Mouse (Mus musculus) erythroblast, embryonic 14.5 days (primary cell): Measurements from ENCODE around the gene Ptger4. TPM values are rescaled to one million over a fixed set of nuclear protein-coding genes. Genes with fewer than 3 reads are reported as not detected.

Experiments used
- H3K27me3 ChIP-seq: 2 replicates; pipeline ENCODE4 v1.6.1; 2012; ENCODE audit warnings: inconsistent platforms; ENCODE audit not compliant: control insufficient read depth
- H3K36me3 ChIP-seq: 2 replicates; pipeline ENCODE4 v1.6.1; 2012; ENCODE audit warnings: mild to moderate bottlenecking, inconsistent platforms; ENCODE audit not compliant: control insufficient read depth
- H3K4me1 ChIP-seq: 2 replicates; pipeline ENCODE4 v1.6.1; 2012; ENCODE audit warnings: inconsistent platforms; ENCODE audit not compliant: control insufficient read depth
- H3K4me3 ChIP-seq: replicated peaks from 2 replicates; pipeline ENCODE3; 2012; ENCODE audit warnings: moderate library complexity, mild to moderate bottlenecking, inconsistent platforms
- H3K9me3 ChIP-seq: 2 replicates; pipeline ENCODE4 v1.6.1; 2012; ENCODE audit warnings: low read length, inconsistent platforms, mixed read lengths; ENCODE audit not compliant: control insufficient read depth
- GATA1 ChIP-seq: IDR thresholded peaks from 2 replicates; pipeline ENCODE4 v1.6.1; 2012; ENCODE audit warnings: low read length, inconsistent platforms, mixed read lengths
- TAL1 ChIP-seq: IDR thresholded peaks from 3 replicates; pipeline ENCODE4 v1.6.1; 2012; ENCODE audit warnings: low read length, inconsistent platforms, mixed read lengths
- polyA plus RNA-seq: library from polyadenylated mRNA; stranded (reverse); fragments of >175 nt; gene quantifications from 2 replicates; pipeline ENCODE4 v1.2.3, GENCODE M21; 2012

Gene Ptger4
- polyA plus RNA-seq, 1 experiment = 0.08 TPM

DNA sequence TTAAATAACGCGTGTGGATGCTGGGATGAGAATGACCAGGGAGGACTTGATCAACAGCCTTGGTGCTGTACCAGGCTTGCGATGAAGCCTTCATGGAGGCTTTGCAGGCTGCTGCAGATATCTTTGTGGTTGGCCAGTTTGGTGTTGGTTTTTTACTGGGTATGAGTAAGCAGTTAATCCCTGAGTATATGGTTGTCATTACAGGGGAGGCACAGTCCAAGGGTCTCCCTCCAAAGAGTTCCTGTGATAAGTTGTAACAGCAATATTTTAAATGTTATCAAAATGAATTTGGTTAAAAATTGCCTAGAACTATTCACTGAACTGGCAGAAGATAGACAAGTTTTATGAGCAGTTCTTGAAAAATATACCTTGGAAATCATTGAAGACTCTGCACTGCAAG lies 34.9 kb downstream of the Ptger4 start:
- no peaks in the 10 kb centered on the region for H3K9me3 ChIP-seq
- H3K4me1 ChIP-seq = no peaks in the 10 kb centered on the region; the same call in 1 of the 2 replicates
- H3K4me3 ChIP-seq = no peak overlapping the region
- H3K27me3 ChIP-seq = no peaks in the 10 kb centered on the region
- H3K36me3 ChIP-seq = peaks cover 15% of the 10 kb centered on the region
- TF ChIP-seq GATA1 = no peak
- no peak for TF ChIP-seq TAL1

DNA sequence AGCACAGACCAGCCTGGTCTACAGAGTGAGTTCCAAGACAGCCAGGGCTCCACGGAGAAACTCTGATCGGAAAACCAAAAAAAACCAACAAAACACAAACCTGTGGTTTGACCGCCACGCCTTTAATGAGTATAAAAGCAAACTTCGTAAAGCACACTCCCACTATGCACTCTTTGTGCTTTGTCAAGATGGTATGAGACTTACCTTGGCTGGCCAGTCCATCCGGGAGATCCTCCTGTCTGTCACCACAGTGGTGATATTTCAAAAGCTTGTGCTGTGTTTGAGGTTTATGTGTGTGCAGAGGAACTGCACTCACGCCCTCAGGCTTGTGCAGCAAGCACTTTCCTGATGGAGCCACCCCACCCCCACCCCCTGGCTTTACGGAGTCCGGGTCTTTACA lies 38.8 kb downstream of the Ptger4 start:
- Histone ChIP-seq H3K36me3 (peaks cover 4% of the 10 kb centered on the region), H3K27me3 (no peaks in the 10 kb centered on the region), H3K9me3 (no peaks in the 10 kb centered on the region), H3K4me1 (no peaks in the 10 kb centered on the region; the same call in 1 of the 2 replicates), H3K4me3 (no peak overlapping the region)
- no peak for TF ChIP-seq GATA1
- TF ChIP-seq TAL1 = no peak

DNA sequence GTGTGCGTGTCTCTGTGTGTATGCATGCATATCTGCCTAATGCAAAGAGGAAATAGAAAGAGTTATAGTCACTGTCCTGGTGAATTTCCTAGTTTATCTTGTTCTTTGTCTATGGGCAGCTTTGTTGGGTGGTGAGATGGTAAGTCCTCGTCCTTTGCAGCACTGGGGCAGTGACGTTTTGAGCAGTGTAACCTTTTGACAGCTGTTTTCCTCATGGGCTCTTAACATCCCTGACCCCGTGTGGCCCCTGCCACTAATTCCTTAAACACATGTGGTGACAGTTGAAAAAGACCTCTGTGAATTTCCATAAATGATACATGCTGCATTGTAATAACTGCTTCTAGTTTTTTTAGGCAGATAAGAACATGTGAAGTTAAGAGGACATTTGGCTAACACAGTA lies 47.3 kb downstream of the Ptger4 start:
- H3K9me3 ChIP-seq = no peaks in the 10 kb centered on the region
- H3K4me1 ChIP-seq = peaks cover 19% of the 10 kb centered on the region
- no peak overlapping the region for H3K4me3 ChIP-seq
- no peaks in the 10 kb centered on the region for H3K27me3 ChIP-seq
- no peak for TF ChIP-seq GATA1
- no peak for TF ChIP-seq TAL1
- H3K36me3 ChIP-seq = peaks cover 21% of the 10 kb centered on the region

- Histone ChIP-seq H3K9me3 (no peaks in the 10 kb centered on the region), H3K4me3 (no peak overlapping the region), H3K27me3 (no peaks in the 10 kb centered on the region), H3K36me3 (peaks cover 26% of the 10 kb centered on the region), H3K4me1 (peaks cover 19% of the 10 kb centered on the region)
- TF ChIP-seq TAL1 (no peak), GATA1 (no peak)
Observed at GRCm38 (mm10) chr15:5195987-5196514, 47.9 kb downstream of the Ptger4 start.

- Histone ChIP-seq H3K4me3 (no peak overlapping the region), H3K36me3 (peaks cover 31% of the 10 kb centered on the region), H3K4me1 (peaks cover 19% of the 10 kb centered on the region), H3K27me3 (no peaks in the 10 kb centered on the region), H3K9me3 (no peaks in the 10 kb centered on the region)
- TF ChIP-seq GATA1 (no peak), TAL1 (no peak)
Observed at GRCm38 (mm10) chr15:5194931-5195330, 49.1 kb downstream of the Ptger4 start.

DNA sequence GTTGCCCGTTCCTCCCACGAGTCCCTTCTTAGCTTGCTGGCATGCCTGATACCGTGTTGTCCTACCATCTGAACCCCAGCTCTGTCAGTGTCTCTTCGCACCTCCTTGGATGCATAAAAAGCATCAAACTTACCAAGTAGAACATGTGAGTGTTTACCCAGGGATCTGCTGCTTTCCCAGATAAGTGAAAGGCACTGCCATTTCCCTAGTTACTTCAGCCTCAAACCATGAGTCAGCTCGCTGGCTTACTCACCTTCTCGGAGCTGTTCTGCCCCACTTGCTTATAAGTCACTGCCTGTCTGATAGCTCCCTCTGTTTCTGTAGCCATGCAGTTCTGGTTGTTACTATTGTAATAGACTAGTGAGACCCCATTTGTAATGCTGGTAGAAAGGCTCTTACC lies 49.5 kb downstream of the Ptger4 start:
- Histone ChIP-seq H3K9me3 (no peaks in the 10 kb centered on the region), H3K36me3 (peaks cover 34% of the 10 kb centered on the region)

DNA sequence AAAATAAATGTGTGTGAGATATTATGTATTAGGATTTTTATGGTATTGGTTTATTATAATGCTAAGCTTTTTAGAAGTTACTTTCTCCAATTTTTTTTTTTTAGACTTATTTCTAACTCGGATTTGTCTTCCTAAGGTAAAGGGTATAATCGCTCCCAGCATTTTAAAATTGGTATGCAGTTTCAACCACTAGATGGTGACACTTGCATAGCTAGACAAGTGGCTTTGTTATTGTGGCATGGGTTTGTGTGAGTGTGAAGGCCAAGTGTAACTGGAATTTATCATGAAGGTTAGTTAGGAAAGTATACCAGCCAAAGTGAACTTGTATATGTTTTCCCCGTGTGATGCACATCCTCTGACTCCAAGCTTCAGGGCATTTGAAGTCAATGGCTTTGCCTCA lies 50.2 kb downstream of the Ptger4 start:
- Histone ChIP-seq H3K36me3 (peaks cover 37% of the 10 kb centered on the region), H3K4me1 (peaks cover 19% of the 10 kb centered on the region), H3K4me3 (no peak overlapping the region), H3K9me3 (no peaks in the 10 kb centered on the region), H3K27me3 (no peaks in the 10 kb centered on the region)
- TF ChIP-seq GATA1 (no peak), TAL1 (no peak)

More for the DNA sequence above, 49.5 kb downstream of the Ptger4 start:
- no peak overlapping the region for H3K4me3 ChIP-seq
- no peak for TF ChIP-seq TAL1
- H3K27me3 ChIP-seq = no peaks in the 10 kb centered on the region
- H3K4me1 ChIP-seq = peaks cover 19% of the 10 kb centered on the region

- Histone ChIP-seq H3K9me3 (no peaks in the 10 kb centered on the region), H3K27me3 (no peaks in the 10 kb centered on the region), H3K4me1 (peaks cover 19% of the 10 kb centered on the region), H3K4me3 (no peak overlapping the region), H3K36me3 (peaks cover 30% of the 10 kb centered on the region)
- TF ChIP-seq TAL1 (no peak), GATA1 (no peak)
Observed at GRCm38 (mm10) chr15:5189504-5190093, 54.4 kb downstream of the Ptger4 start.

- Histone ChIP-seq H3K4me3 (no peak overlapping the region), H3K9me3 (no peaks in the 10 kb centered on the region), H3K27me3 (no peaks in the 10 kb centered on the region), H3K4me1 (peaks cover 22% of the 10 kb centered on the region), H3K36me3 (peaks cover 30% of the 10 kb centered on the region)
- TF ChIP-seq TAL1 (no peak), GATA1 (no peak)
Observed at GRCm38 (mm10) chr15:5188029-5188428, 56.0 kb downstream of the Ptger4 start.

DNA sequence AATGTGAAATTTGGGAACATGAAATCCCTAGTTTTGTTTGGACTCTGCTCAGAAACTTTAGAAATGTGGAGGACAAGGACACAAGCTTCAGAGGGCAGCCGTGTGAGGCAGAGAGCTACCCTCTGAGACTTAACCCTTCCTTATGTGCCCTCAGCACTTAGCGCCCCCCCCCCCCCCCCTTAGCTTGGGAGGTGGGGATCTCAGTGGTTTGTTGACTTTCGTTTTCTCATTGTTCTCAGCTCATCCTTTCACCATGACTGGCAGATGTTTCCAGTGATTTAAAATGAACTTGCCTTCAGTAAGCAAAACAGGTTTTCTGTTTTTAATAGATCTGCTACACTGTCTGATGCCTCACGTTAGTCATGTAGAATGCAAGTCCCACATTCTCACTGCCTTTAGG lies 56.9 kb downstream of the Ptger4 start:
- H3K36me3 ChIP-seq = peaks cover 31% of the 10 kb centered on the region
- H3K27me3 ChIP-seq = no peaks in the 10 kb centered on the region
- H3K9me3 ChIP-seq = no peaks in the 10 kb centered on the region
- TF ChIP-seq GATA1 = no peak
- no peak for TF ChIP-seq TAL1
- no peak overlapping the region for H3K4me3 ChIP-seq
- H3K4me1 ChIP-seq = peaks cover 21% of the 10 kb centered on the region
